Mouse (Mus musculus) erythroid progenitor cell, adult 5-6 weeks (primary cell): ENCODE measurements at regions not wholly inside any gene's neighbourhood (a gene's known extent, or its start where the extent isn't known, plus 50 kb on each side); places are given as distances from the start of the nearest gene placed in this dataset.

Source experiments
- ATAC-seq: replicated peaks from 2 replicates; pipeline ENCODE4 v1.8.0; 2016; ENCODE audit warnings: moderate number of reproducible peaks, mild to moderate bottlenecking, moderate TSS enrichment, inconsistent platforms; ENCODE audit not compliant: poor library complexity, low FRiP score, severe bottlenecking

DNA sequence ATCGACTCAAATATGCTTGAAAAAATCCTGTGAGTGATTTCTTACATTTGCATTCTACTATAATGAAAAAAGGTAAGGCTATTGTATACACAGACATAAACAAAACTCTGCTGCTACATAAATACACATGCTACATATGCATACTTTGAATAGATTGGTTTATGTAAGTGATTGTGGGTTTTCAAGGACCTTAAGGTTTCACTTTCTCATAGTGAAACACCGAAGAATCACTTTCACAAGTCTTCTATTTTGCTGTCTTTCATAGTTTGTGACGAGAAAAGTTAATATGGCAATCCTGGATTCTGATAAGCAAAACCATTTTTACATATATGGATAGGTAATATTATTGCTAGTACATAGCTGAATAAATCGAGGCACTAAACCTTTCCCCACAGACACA, 62.5 kb upstream of the Mad2l1 start:
- no peak for ATAC-seq

DNA sequence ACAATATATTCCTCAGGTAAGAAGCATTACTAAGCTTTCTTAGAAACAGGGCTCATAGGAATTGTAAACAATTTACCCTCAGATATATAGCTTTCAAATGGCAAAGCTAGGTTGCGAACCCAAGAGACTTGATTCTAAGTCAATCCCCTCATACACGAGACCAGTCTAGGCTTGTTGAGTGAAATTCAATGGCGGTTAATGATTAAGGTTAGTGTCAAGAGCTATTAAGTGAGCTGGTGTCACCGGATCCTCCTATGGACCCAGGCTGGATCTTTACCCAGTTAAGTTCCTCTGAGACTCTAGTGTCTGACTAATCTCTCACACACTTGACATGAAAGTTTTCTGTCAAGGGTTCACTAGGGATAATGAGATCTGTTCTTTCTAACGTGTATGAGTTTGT, 57.6 kb upstream of the Mad2l1 start:
- no peak for ATAC-seq

DNA sequence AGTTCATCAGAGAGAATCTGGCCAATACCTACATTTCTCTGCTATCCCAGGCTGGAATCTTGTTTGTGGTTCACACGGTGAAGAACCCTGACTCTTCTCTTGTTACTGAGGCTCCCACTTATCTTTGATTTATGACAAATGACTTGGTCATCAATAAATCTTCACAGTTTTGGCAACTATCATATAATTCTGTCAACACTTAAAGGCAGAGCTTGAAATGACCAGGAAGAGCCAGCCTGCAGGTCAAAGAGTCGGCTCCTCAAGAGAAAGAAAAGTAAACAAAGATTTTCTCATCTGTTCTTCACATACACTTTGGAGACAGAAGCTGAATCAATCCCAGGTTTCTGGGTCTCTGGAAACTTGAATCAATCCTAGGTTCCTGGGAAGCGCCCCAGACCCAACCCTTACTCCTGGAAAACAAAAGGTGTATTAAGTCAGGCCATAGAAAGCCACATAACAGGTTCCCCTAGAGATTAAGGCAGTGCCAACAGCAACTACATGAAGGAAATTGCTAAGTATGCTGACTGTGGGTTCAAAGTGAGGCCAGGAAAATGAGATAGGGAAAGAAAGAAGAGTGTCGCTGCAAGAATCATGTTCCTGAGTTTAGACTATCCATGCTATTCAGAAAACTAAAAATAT, 56.7 kb upstream of the Mad2l1 start:
- ATAC-seq = no peak

DNA sequence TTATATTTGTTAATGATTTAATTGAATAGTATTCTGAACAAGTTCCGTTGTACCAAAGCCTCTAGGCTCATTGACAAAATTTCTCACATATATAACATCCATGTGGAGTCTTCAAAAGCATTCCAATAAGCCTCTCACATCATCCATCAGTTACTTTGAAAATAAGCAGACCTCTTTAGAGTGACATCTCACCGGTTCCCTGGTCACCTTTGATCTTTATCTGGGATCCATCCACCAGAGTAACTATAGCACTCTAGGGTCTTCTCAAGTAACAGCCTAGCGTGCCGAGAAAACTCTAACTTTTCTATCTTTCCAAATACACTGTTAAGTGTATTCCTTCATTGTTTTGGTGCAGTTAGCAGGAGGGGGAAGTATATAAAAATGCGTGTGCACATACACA, 55.6 kb upstream of the Mad2l1 start:
- no peak for ATAC-seq

DNA sequence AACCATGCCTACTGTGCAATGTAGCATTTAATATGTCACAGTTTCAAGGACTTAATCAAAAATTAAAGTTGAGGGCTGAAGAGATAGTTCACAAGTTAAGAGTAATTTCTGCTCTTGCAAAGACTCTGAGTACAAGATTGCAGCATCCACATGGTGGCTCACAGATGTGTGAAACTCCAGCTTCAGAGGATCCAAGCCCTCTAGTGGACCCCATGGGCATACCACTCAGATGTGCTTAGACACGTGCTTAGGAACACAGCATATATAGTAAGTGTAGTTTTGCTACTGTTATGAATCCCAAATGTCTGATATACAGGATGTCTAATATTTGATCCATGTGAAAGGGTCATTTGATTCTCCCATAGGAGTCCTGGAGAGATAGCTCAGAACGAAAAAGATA, 55.0 kb upstream of the Mad2l1 start:
- ATAC-seq = no peak

DNA sequence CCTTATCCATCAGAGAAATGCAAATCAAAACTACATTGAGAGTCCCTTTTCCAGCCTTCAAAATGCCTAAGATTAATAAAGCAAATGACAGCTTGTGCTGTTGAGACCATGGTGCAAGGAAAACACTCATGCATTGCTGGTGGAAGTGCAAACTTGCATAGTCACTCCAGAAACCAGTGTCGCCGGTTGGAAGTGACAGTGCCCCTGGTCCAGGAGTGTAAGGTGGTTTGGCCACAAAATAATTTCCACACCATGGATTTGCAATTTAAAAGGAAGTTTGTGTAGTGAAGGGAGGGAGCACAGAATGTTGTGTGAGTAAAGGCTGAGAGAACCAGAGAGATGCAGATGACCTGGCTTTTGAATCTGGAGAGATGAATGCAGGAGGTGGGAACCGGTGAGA, 52.4 kb upstream of the Mad2l1 start:
- ATAC-seq = no peak
